Mouse (Mus musculus) midbrain, embryonic 14.5 days (tissue): ENCODE results near the gene Gorasp2. TPM values are rescaled to one million over a fixed set of nuclear protein-coding genes. Genes with fewer than 3 reads are reported as not detected.

Experiments used
- ATAC-seq: fragments of 200-750 bp; cut with Nextera tagmentation; 2 replicates; pipeline ENCODE4 v1.8.0; 2017; ENCODE audit warnings: moderate number of reproducible peaks, moderate library complexity; ENCODE audit not compliant: low FRiP score, low TSS enrichment
- DNase-seq: peaks from one replicate; pipeline ENCODE4 v3.0.0-alpha.2; 2015
- H3K27ac ChIP-seq: fragments of 300-500 bp; sonication (generic); replicated peaks from 2 replicates; pipeline ENCODE4 v1.5.1; 2014; ENCODE audit warnings: mild to moderate bottlenecking, low read depth, low read length, moderate library complexity
- H3K27me3 ChIP-seq: fragments of 300-500 bp; sonication (generic); 2 replicates; pipeline ENCODE4 v1.6.1; 2014; ENCODE audit warnings: low read length, control low read depth, mixed read lengths; ENCODE audit not compliant: control insufficient read depth, insufficient read depth
- H3K36me3 ChIP-seq: fragments of 300-500 bp; sonication (generic); 2 replicates; pipeline ENCODE4 v1.6.1; 2014; ENCODE audit warnings: low read length, control low read depth; ENCODE audit not compliant: control insufficient read depth, insufficient read depth
- H3K4me1 ChIP-seq: fragments of 300-500 bp; sonication (generic); 2 replicates; pipeline ENCODE4 v1.6.1; 2014; ENCODE audit warnings: mild to moderate bottlenecking, antibody characterized with exemption, low read length, control low read depth; ENCODE audit not compliant: control insufficient read depth, insufficient read depth
- H3K4me2 ChIP-seq: fragments of 300-500 bp; sonication (generic); 2 replicates; pipeline ENCODE4 v1.6.1; 2014; ENCODE audit warnings: mild to moderate bottlenecking, low read length, moderate library complexity
- H3K4me3 ChIP-seq: fragments of 300-500 bp; sonication (generic); replicated peaks from 2 replicates; pipeline ENCODE4 v1.5.1; 2014; ENCODE audit warnings: low read depth, low read length
- H3K9ac ChIP-seq: fragments of 300-500 bp; sonication (generic); replicated peaks from 2 replicates; pipeline ENCODE4 v1.6.1; 2014; ENCODE audit warnings: mild to moderate bottlenecking, low read length, moderate library complexity
- H3K9me3 ChIP-seq: fragments of 300-500 bp; sonication (generic); 2 replicates; pipeline ENCODE4 v1.6.1; 2016; ENCODE audit warnings: low read length, control low read depth, mixed read lengths; ENCODE audit not compliant: control insufficient read depth
- WGBS: fragments of 180-500 bp; shearing (Covaris S2); extraction: QIAGEN DNeasy Blood & Tissue Kit; methylation state at CpG from one replicate; pipeline ENCODE4 v1.1.7; 2014; 5-methylcytosine and 5-hydroxymethylcytosine counted together
- polyA plus RNA-seq: library from polyadenylated mRNA; unstranded; fragments of >200 nt; fragmentation: Nextera tagmentation; extraction: Ambion mirVana; gene quantifications from 2 replicates; pipeline ENCODE4 v1.2.1, GENCODE M21; 2014

Gene Gorasp2
- polyA plus RNA-seq, 1 experiment from 2014 or later, result 143 TPM

- ATAC-seq (no peak), DNase-seq (no peak)
- no peak overlapping the region for H3K9ac ChIP-seq
- no peak overlapping the region for H3K4me2 ChIP-seq
- no peaks in the 10 kb centered on the region for H3K9me3 ChIP-seq
- H3K4me3 ChIP-seq, result no peak overlapping the region
- H3K27me3 ChIP-seq, result no peaks in the 10 kb centered on the region
- H3K36me3 ChIP-seq, result no peaks in the 10 kb centered on the region
- H3K4me1 ChIP-seq, result no peaks in the 10 kb centered on the region
- H3K27ac ChIP-seq, result no peak overlapping the region
- 37% methylated on average over 4 of the region's 4 CpGs for WGBS
Measured at GRCm38 (mm10) chr2:70647681-70648080, 13.7 kb upstream of the Gorasp2 start.

GRCm38 (mm10) chr2:70648271-70648670, 13.1 kb upstream of the Gorasp2 start:
- no peaks in the 10 kb centered on the region for H3K36me3 ChIP-seq
- 92% methylated on average over 5 of the region's 5 CpGs for WGBS
- DNase-seq (no peak), ATAC-seq (no peak)
- no peak overlapping the region for H3K9ac ChIP-seq
- H3K27ac ChIP-seq, result no peak overlapping the region
- H3K27me3 ChIP-seq, result no peaks in the 10 kb centered on the region
- H3K4me1 ChIP-seq, result no peaks in the 10 kb centered on the region
- no peak overlapping the region for H3K4me3 ChIP-seq
- H3K9me3 ChIP-seq, result no peaks in the 10 kb centered on the region
- no peak overlapping the region for H3K4me2 ChIP-seq

GRCm38 (mm10) chr2:70649471-70649870, 11.9 kb upstream of the Gorasp2 start:
- Histone ChIP-seq H3K9me3 (no peaks in the 10 kb centered on the region), H3K27ac (no peak overlapping the region), H3K27me3 (no peaks in the 10 kb centered on the region), H3K4me2 (no peak overlapping the region), H3K4me3 (no peak overlapping the region), H3K36me3 (no peaks in the 10 kb centered on the region), H3K4me1 (no peaks in the 10 kb centered on the region), H3K9ac (no peak overlapping the region)
- DNase-seq, result no peak
- no peak for ATAC-seq
- 90% methylated on average over 4 of the region's 4 CpGs for WGBS

- 72% methylated on average over 6 of the region's 6 CpGs for WGBS
- ATAC-seq (no peak), DNase-seq (no peak)
- Histone ChIP-seq H3K36me3 (no peaks in the 10 kb centered on the region), H3K4me1 (no peaks in the 10 kb centered on the region), H3K4me3 (no peak overlapping the region), H3K9me3 (no peaks in the 10 kb centered on the region), H3K9ac (no peak overlapping the region), H3K27ac (no peak overlapping the region), H3K27me3 (no peaks in the 10 kb centered on the region), H3K4me2 (no peak overlapping the region)
Measured at GRCm38 (mm10) chr2:70651820-70652219, 9.6 kb upstream of the Gorasp2 start.

- no peak overlapping the region for H3K9ac ChIP-seq
- peaks cover 5% of the 10 kb centered on the region; the same call in 1 of the 2 replicates for H3K4me1 ChIP-seq
- 76% methylated on average over 7 of the region's 7 CpGs for WGBS
- no peaks in the 10 kb centered on the region for H3K36me3 ChIP-seq
- H3K4me2 ChIP-seq, result no peak overlapping the region
- ATAC-seq, result no peak
- no peak for DNase-seq
- H3K9me3 ChIP-seq, result no peaks in the 10 kb centered on the region
- H3K4me3 ChIP-seq, result no peak overlapping the region
- H3K27ac ChIP-seq, result no peak overlapping the region
- no peaks in the 10 kb centered on the region for H3K27me3 ChIP-seq
Measured at GRCm38 (mm10) chr2:70657083-70657482, 4.3 kb upstream of the Gorasp2 start.

GRCm38 (mm10) chr2:70661715-70662495, 529 bp downstream of the Gorasp2 start, which contains the start of gene Gm26558:
Gene Gm26558 (minus strand): TSS chr2:70662108.
- H3K4me2 ChIP-seq, result peak within 1 kb of the TSS; percentile 78
- H3K9ac ChIP-seq, result peak within 1 kb of the TSS; percentile 91
- H3K4me1 ChIP-seq, result peaks cover 11% of the 10 kb centered on the region
- H3K9me3 ChIP-seq, result no peaks in the 10 kb centered on the region
- ATAC-seq (peak; percentile 75), DNase-seq (no peak)
- H3K27ac ChIP-seq, result peak within 1 kb of the TSS; percentile 89
- H3K27me3 ChIP-seq, result no peaks in the 10 kb centered on the region
- H3K4me3 ChIP-seq, result peak within 1 kb of the TSS; percentile 90
- no peaks in the 10 kb centered on the region for H3K36me3 ChIP-seq
- WGBS, result under 1% methylated on average over 54 of the region's 54 CpGs

- Histone ChIP-seq H3K4me3 (no peak overlapping the region), H3K9me3 (no peaks in the 10 kb centered on the region), H3K4me1 (peaks cover 11% of the 10 kb centered on the region), H3K36me3 (no peaks in the 10 kb centered on the region), H3K4me2 (no peak overlapping the region), H3K27ac (no peak overlapping the region), H3K9ac (no peak overlapping the region), H3K27me3 (no peaks in the 10 kb centered on the region)
- ATAC-seq, result no peak
- 76% methylated on average over 5 of the region's 5 CpGs for WGBS
- DNase-seq, result peak; percentile 46
Measured at GRCm38 (mm10) chr2:70663764-70664163, 2.4 kb downstream of the Gorasp2 start.

GRCm38 (mm10) chr2:70667016-70667415, 5.6 kb downstream of the Gorasp2 start:
- Histone ChIP-seq H3K4me2 (no peak overlapping the region), H3K4me3 (no peak overlapping the region), H3K27ac (no peak overlapping the region), H3K9ac (no peak overlapping the region), H3K27me3 (no peaks in the 10 kb centered on the region), H3K36me3 (no peaks in the 10 kb centered on the region), H3K4me1 (peaks cover 6% of the 10 kb centered on the region), H3K9me3 (no peaks in the 10 kb centered on the region)
- ATAC-seq (no peak), DNase-seq (no peak)
- WGBS, result 94% methylated on average over 7 of the region's 7 CpGs

- no peaks in the 10 kb centered on the region for H3K27me3 ChIP-seq
- DNase-seq (no peak), ATAC-seq (no peak)
- H3K9ac ChIP-seq, result no peak overlapping the region
- H3K27ac ChIP-seq, result no peak overlapping the region
- WGBS, result 86% methylated on average over 2 of the region's 2 CpGs
- no peak overlapping the region for H3K4me3 ChIP-seq
- no peak overlapping the region for H3K4me2 ChIP-seq
- H3K36me3 ChIP-seq, result no peaks in the 10 kb centered on the region
- H3K9me3 ChIP-seq, result no peaks in the 10 kb centered on the region
- H3K4me1 ChIP-seq, result no peaks in the 10 kb centered on the region
Measured at GRCm38 (mm10) chr2:70669241-70669640, 7.9 kb downstream of the Gorasp2 start.
